ENCODE assay signal across 32 mouse cellular contexts in genomic region chr8:26731111-26731510, GRCm38 (mm10).
"Had no signal": no experiment of that assay in that cellular context is flagged by ENCODE, and none has a peak within 500 bp of the region (broad histone marks: within the 10 kb centered on the region; RNA-seq: fewer than 3 reads in every experiment).

No protein-coding gene starts in this region.

- H3K4me1 ChIP-seq: limb, embryonic 10.5 days; limb, embryonic 12.5 days; limb, embryonic 13.5 days; limb, embryonic 15.5 days; liver, embryonic 12.5 days; liver, embryonic 13.5 days; liver, embryonic 15.5 days; lung, embryonic 15.5 days; megakaryocyte, embryonic 14.5 days; midbrain, embryonic 10.5 days; midbrain, embryonic 12.5 days; midbrain, embryonic 15.5 days; neural tube, embryonic 12.5 days had no signal

- DNase-seq: left cerebral cortex, postnatal 4 days; liver; liver, embryonic 13.5 days; liver, postnatal 0 days; lung, adult 18-20 months; lung, adult 2 months; lung, embryonic 14.5 days; lung, postnatal 10 days; lung, postnatal 14 days; lung, postnatal 36 days; lung, postnatal 4 days; midbrain, embryonic 14.5 days had no signal

- H3K4me2 ChIP-seq: limb, embryonic 12.5 days; limb, embryonic 13.5 days; limb, embryonic 15.5 days; liver, embryonic 11.5 days; liver, embryonic 12.5 days; liver, embryonic 13.5 days; liver, embryonic 15.5 days; lung, embryonic 14.5 days; lung, embryonic 15.5 days; midbrain, embryonic 11.5 days; midbrain, embryonic 12.5 days; midbrain, embryonic 13.5 days; midbrain, embryonic 15.5 days; neural tube, embryonic 12.5 days had no signal

- H3K4me3 ChIP-seq: limb, embryonic 10.5 days; limb, embryonic 12.5 days; limb, embryonic 13.5 days; limb, embryonic 15.5 days; liver, embryonic 12.5 days; liver, embryonic 13.5 days; liver, embryonic 15.5 days; lung, embryonic 15.5 days; megakaryocyte, embryonic 14.5 days; midbrain, embryonic 10.5 days; midbrain, embryonic 12.5 days; midbrain, embryonic 13.5 days; midbrain, embryonic 15.5 days; myocyte; neural tube, embryonic 12.5 days had no signal

- H3K27ac ChIP-seq: limb, embryonic 10.5 days; limb, embryonic 12.5 days; limb, embryonic 13.5 days; limb, embryonic 15.5 days; liver, embryonic 12.5 days; liver, embryonic 13.5 days; liver, embryonic 14.5 days; liver, embryonic 15.5 days; lung, embryonic 15.5 days; macrophage; midbrain, embryonic 10.5 days; midbrain, embryonic 12.5 days; midbrain, embryonic 13.5 days; midbrain, embryonic 15.5 days; neural tube, embryonic 12.5 days had no signal

- H3K9ac ChIP-seq: limb, embryonic 12.5 days; limb, embryonic 13.5 days; limb, embryonic 15.5 days; liver, embryonic 12.5 days; liver, embryonic 13.5 days; liver, embryonic 14.5 days; liver, embryonic 15.5 days; liver, postnatal 0 days; lung, embryonic 14.5 days; lung, embryonic 15.5 days; midbrain, embryonic 12.5 days; midbrain, embryonic 13.5 days; midbrain, embryonic 15.5 days; neural tube, embryonic 12.5 days had no signal

- H3K9me3 ChIP-seq: limb, embryonic 10.5 days; limb, embryonic 12.5 days; limb, embryonic 13.5 days; limb, embryonic 15.5 days; liver, embryonic 12.5 days; liver, embryonic 13.5 days; liver, embryonic 15.5 days; lung, embryonic 15.5 days; megakaryocyte, embryonic 14.5 days; midbrain, embryonic 10.5 days; midbrain, embryonic 12.5 days; midbrain, embryonic 13.5 days; midbrain, embryonic 15.5 days; neural tube, embryonic 12.5 days had no signal

- ATAC-seq: liver, embryonic 12.5 days; liver, postnatal 0 days; lung, postnatal 0 days; midbrain, embryonic 13.5 days; midbrain, embryonic 15.5 days; midbrain, embryonic 16.5 days had no signal

- H3K27me3 ChIP-seq: limb, embryonic 15.5 days; liver, embryonic 13.5 days; liver, embryonic 15.5 days; lung, embryonic 15.5 days; megakaryocyte, embryonic 14.5 days; midbrain, embryonic 12.5 days; midbrain, embryonic 13.5 days; midbrain, embryonic 15.5 days; neural tube, embryonic 12.5 days had no signal

- H3K36me3 ChIP-seq: limb, embryonic 10.5 days; limb, embryonic 12.5 days; limb, embryonic 13.5 days; limb, embryonic 15.5 days; liver, embryonic 12.5 days; liver, embryonic 13.5 days; liver, embryonic 15.5 days; lung, embryonic 15.5 days; midbrain, embryonic 10.5 days; midbrain, embryonic 12.5 days; midbrain, embryonic 13.5 days; midbrain, embryonic 15.5 days; neural tube, embryonic 12.5 days had no signal
